Mouse (Mus musculus) heart, adult 2 months (tissue): ENCODE measurements at regions not wholly inside any gene's neighbourhood (a gene's known extent, or its start where the extent isn't known, plus 50 kb on each side); places are given as distances from the start of the nearest gene placed in this dataset.

Experiments
- CTCF ChIP-seq: fragments of 200-600 bp; IDR thresholded peaks from 2 replicates; pipeline ENCODE4 v1.8.1; 2022; ENCODE audit warnings: antibody characterized with exemption, mild to moderate bottlenecking, moderate library complexity
- EP300 ChIP-seq: fragments of 200-500 bp; IDR thresholded peaks from 2 replicates; pipeline ENCODE4 v1.6.1; 2011; ENCODE audit warnings: low read depth, low read length, control low read depth; ENCODE audit not compliant: insufficient read depth
- POLR2A ChIP-seq: fragments of 200-500 bp; IDR thresholded peaks from 2 replicates; pipeline ENCODE4 v1.6.1; 2011; ENCODE audit warnings: mild to moderate bottlenecking, low read depth, low read length, control low read depth; ENCODE audit not compliant: insufficient read depth

- TF ChIP-seq CTCF (no peak), POLR2A (no peak), EP300 (no peak)
Measured at GRCm38 (mm10) chr11:24473368-24474010, 395.6 kb downstream of the Bcl11a start.
